Mouse (Mus musculus) kidney, embryonic 16.5 days (tissue): ENCODE results near the gene Nfatc4. TPM values are rescaled to one million over a fixed set of nuclear protein-coding genes. Genes with fewer than 3 reads are reported as not detected.

ENCODE experiments used
- ATAC-seq: fragments of 200-750 bp; cut with Nextera tagmentation; 2 replicates; pipeline ENCODE4 v1.8.0; 2017; ENCODE audit warnings: moderate TSS enrichment; ENCODE audit not compliant: low FRiP score, low TSS enrichment
- H3K27ac ChIP-seq: fragments of 300-500 bp; sonication (generic); 2 replicates; pipeline ENCODE4 v1.5.1; 2014; ENCODE audit warnings: low read length
- H3K27me3 ChIP-seq: fragments of 300-500 bp; sonication (generic); 2 replicates; pipeline ENCODE4 v1.6.1; 2014; ENCODE audit warnings: low read length, control low read depth, mixed read lengths; ENCODE audit not compliant: insufficient read depth
- H3K36me3 ChIP-seq: fragments of 300-500 bp; sonication (generic); 2 replicates; pipeline ENCODE4 v1.6.1; 2014; ENCODE audit warnings: low read length, control low read depth, mixed read lengths; ENCODE audit not compliant: insufficient read depth
- H3K4me1 ChIP-seq: fragments of 300-500 bp; sonication (generic); 2 replicates; pipeline ENCODE4 v1.6.1; 2014; ENCODE audit warnings: low read length, control low read depth, mixed read lengths; ENCODE audit not compliant: insufficient read depth
- H3K4me2 ChIP-seq: fragments of 300-500 bp; sonication (generic); replicated peaks from 2 replicates; pipeline ENCODE4 v1.6.1; 2014; ENCODE audit warnings: low read depth, low read length
- H3K4me3 ChIP-seq: fragments of 300-500 bp; sonication (generic); 2 replicates; pipeline ENCODE4 v1.5.1; 2014; ENCODE audit warnings: mild to moderate bottlenecking, low read length
- H3K9ac ChIP-seq: fragments of 300-500 bp; sonication (generic); replicated peaks from 2 replicates; pipeline ENCODE4 v1.6.1; 2014; ENCODE audit warnings: low read length
- H3K9me3 ChIP-seq: fragments of 300-500 bp; sonication (generic); 2 replicates; pipeline ENCODE4 v1.6.1; 2016; ENCODE audit warnings: low read length, control low read depth
- WGBS: fragments of 180-500 bp; shearing (Covaris S2); extraction: QIAGEN DNeasy Blood & Tissue Kit; methylation state at CpG from one replicate; pipeline ENCODE4 v1.1.7; 2014; 5-methylcytosine and 5-hydroxymethylcytosine counted together
- polyA plus RNA-seq: library from polyadenylated mRNA; unstranded; fragments of >200 nt; fragmentation: Nextera tagmentation; extraction: Ambion mirVana; gene quantifications from 2 replicates; pipeline ENCODE4 v1.2.1, GENCODE M21; 2015

The Nfatc4 gene
- polyA plus RNA-seq, 1 experiment from 2014 or later = 38.7 TPM

DNA sequence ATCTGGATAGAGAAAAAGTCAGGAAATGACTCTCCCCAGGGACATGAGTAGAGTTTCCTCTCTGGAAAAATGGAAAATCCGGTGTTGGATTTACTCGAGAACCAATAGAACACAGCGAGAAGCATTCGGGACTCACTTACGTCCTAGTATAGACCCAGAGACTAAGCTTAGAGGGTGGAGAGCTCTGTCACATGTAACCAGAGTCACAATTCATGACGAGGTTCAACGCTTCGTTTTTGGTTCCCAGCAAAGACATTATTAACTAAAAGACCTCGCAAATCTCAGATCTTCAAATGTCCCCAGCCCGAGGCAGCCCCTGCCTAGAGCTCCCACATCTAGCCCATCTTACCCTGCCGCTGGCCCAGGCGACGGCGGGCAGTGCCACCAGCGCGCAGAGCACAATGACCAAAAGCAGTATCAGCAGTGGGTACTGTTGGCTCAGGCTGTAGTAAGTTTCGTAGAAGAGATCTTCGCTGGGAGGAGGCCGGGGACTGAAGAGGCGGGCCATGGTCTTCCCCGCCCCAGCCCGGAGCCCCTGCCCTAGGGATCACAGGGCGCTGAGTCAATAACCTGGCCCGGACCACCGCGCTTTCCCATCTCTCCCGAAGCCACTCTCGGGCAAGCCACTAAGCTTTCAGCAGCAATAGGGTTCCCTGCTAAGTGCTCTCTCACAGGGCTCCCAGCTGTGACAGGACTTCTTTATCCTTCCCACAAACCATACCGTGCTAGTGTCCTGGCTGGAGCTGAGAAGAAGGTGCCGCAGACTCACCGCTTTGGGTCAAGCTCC is 39.6 kb upstream of the Nfatc4 start:
- H3K9me3 ChIP-seq = no peaks in the 10 kb centered on the region
- H3K4me2 ChIP-seq = peak overlapping the region; percentile 63
- H3K4me3 ChIP-seq = peak overlapping the region; percentile 51
- H3K9ac ChIP-seq = peak overlapping the region; percentile 62
- peaks cover 23% of the 10 kb centered on the region for H3K4me1 ChIP-seq
- WGBS = 1% methylated on average over 31 of the region's 31 CpGs
- H3K27me3 ChIP-seq = peaks cover 12% of the 10 kb centered on the region
- H3K27ac ChIP-seq = peak overlapping the region; percentile 80
- no peaks in the 10 kb centered on the region for H3K36me3 ChIP-seq
- peak; percentile 69 for ATAC-seq

DNA sequence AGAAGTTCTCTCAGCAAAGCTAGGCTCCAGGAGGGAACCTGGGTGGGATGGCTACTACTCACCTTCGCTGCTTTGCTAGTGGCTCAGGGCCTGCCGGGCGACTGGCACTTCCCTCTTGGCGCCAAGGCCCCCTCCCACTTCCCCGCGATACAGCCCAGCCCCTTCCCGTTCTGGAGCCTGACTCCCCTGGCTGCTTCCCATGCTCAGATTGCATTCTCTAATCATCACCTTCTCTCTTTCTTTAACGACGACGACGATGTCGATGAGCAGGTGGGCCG is 39.0 kb upstream of the Nfatc4 start, which contains the start of gene Adcy4:
Gene Adcy4 (minus strand): TSS at position 138 of the 278 bp plus-strand sequence.
- Histone ChIP-seq H3K4me1 (peaks cover 26% of the 10 kb centered on the region), H3K27ac (peak within 1 kb of the TSS; percentile 80), H3K27me3 (peaks cover 12% of the 10 kb centered on the region), H3K4me3 (peak within 1 kb of the TSS; percentile 51), H3K36me3 (no peaks in the 10 kb centered on the region), H3K9me3 (no peaks in the 10 kb centered on the region), H3K9ac (peak within 1 kb of the TSS; percentile 62), H3K4me2 (peak within 1 kb of the TSS; percentile 63)
- peak; percentile 14; the same call in 1 of the 2 replicates for ATAC-seq
- WGBS = 6% methylated on average over 13 of the region's 13 CpGs

DNA sequence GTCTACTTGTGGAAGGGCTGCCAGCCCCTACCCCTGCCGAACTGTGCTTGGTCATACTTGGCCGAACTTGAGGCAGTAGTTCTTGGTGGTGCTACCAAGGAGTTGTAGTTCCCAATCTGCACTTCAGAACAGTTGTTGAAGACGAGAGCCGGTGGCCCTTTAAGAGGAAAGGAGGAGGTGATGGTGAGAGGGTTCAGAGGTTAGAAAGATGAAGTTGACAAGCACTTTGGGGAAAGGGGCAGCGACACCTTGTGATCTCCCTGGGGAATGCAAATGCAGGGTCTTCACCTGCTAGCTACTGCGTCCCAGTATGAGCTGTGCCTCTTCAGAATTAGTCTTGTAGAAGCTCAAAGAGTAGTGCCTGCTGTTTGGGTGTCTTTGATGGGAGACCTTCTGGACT is 37.7 kb upstream of the Nfatc4 start:
- Histone ChIP-seq H3K27ac (no peak overlapping the region), H3K9me3 (no peaks in the 10 kb centered on the region), H3K4me1 (peaks cover 26% of the 10 kb centered on the region), H3K4me3 (no peak overlapping the region), H3K27me3 (peaks cover 12% of the 10 kb centered on the region), H3K9ac (no peak overlapping the region), H3K4me2 (no peak overlapping the region), H3K36me3 (no peaks in the 10 kb centered on the region)
- ATAC-seq = no peak
- WGBS = 34% methylated on average over 6 of the region's 6 CpGs

DNA sequence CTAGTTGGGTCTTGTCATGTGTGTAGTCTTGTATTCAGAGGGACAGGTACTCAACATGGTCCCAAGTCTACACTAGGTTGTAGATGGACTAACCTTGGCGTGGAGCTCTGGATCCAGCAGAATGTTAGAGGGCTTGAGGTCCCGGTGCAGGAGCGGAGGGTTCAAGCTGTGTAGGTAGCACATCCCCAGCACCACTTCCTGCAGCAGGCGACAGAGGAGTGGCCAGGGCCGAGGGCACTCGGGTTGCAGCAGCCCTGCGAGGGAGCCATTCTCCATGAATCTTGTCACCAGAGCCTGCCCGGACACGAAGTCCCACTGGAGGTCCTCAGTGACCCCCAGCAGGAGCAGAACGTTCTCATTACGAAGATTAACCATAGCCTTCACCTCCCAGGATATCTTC is 35.2 kb upstream of the Nfatc4 start:
- Histone ChIP-seq H3K36me3 (no peaks in the 10 kb centered on the region), H3K27me3 (peaks cover under 1% of the 10 kb centered on the region; the same call in 1 of the 2 replicates), H3K4me3 (peak overlapping the region; percentile 54), H3K4me2 (peak overlapping the region; percentile 88), H3K9ac (no peak overlapping the region), H3K27ac (no peak overlapping the region), H3K4me1 (peaks cover 13% of the 10 kb centered on the region), H3K9me3 (no peaks in the 10 kb centered on the region)
- ATAC-seq = no peak
- 34% methylated on average over 11 of the region's 11 CpGs for WGBS

DNA sequence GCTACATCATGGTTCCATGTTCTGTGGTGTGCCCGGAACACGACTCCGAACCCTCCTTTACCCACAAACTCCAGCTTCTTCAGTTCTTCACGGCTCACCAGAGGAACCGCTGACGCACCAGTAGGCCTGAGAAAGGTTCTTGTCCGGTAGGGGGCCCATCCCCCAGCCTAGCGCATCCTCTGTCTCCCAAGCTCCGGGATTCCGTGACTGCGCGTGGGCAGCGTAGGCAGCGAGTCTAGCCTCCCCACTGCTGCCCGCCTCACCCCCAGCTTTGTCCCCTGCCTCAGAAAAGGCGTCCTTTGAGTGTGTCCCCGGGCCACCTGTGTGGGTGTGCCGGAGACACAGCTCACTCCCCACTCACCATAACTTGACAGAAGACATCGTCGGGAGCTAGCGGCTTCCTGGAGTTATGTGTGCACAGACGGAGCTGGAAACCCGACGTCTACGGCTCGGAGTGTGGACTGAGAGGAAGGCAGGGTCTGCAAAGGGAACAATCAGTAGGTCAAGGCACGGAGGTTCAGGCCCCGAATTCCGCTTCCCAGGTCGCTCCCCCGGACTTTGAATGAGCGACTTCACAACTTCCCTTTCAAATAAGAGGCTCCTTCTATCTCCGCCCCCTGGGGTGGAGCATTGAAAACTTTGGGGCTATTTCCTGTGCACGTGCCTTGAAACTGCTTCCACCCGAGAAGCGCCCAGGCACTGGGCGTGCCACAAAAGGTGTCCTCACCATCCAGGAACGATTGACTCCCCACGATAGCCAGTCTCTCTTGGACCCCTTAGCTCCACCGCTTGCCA is 34.5 kb upstream of the Nfatc4 start, which contains the start of gene Ripk3:
Gene Ripk3 (minus strand): TSS at position 610 of the 795 bp plus-strand sequence.
- ATAC-seq = peak; percentile 16
- peak within 1 kb of the TSS; percentile 54 for H3K4me3 ChIP-seq

DNA sequence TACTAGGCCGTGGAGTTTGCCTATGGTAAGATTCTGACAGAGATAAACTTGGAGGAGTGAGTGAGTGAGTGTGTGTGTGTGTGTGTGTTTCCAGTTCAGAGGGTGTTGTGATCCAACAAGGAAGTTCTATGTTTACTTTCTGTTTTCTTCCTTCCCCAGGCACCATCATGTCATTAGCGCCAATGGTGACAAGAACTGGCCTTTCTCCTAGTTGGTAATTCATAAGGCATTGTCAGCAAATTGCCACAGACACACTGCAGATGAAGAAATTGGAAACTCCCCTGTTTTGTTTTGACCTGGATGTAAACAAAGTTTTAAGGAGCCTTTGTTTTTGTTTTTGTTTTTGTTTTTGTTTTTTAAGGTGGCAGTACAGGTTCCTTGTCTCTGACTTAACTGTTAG is 29.5 kb upstream of the Nfatc4 start:
- H3K4me1 ChIP-seq = peaks cover 2% of the 10 kb centered on the region
- H3K36me3 ChIP-seq = no peaks in the 10 kb centered on the region
- no peak overlapping the region for H3K4me3 ChIP-seq
- H3K4me2 ChIP-seq = no peak overlapping the region
- H3K27ac ChIP-seq = no peak overlapping the region
- H3K9me3 ChIP-seq = no peaks in the 10 kb centered on the region
- ATAC-seq = no peak
- 69% methylated on average over 2 of the region's 2 CpGs for WGBS
- no peak overlapping the region for H3K9ac ChIP-seq
- H3K27me3 ChIP-seq = no peaks in the 10 kb centered on the region

More for the DNA sequence above, 34.5 kb upstream of the Nfatc4 start, which contains the start of gene Ripk3:
- WGBS = 4% methylated on average over 40 of the region's 40 CpGs
- Histone ChIP-seq H3K9me3 (no peaks in the 10 kb centered on the region), H3K36me3 (no peaks in the 10 kb centered on the region), H3K27me3 (no peaks in the 10 kb centered on the region), H3K9ac (peak within 1 kb of the TSS; percentile 64), H3K4me1 (peaks cover 12% of the 10 kb centered on the region), H3K4me2 (peak within 1 kb of the TSS; percentile 88), H3K27ac (no peak within 1 kb of the TSS)

DNA sequence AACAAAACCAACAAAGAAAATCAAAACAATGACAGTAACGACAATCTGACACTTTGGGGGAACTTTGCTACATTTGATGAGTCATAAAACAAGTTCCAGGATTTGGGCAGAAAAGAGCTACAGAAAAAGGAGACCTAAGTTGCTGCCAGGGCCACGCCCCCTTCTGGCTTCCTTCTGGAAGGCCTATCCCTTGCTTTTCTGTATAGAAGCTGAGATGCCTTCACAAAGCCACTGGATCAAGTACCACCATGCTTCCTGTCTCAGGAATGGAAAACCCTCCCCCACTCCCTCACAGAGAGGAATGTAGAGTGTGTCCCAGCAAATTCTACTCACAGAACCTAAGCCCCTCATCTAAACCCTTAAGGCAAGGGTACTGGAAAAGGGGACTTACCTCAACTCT is 29.0 kb upstream of the Nfatc4 start:
- no peak for ATAC-seq
- H3K4me2 ChIP-seq = no peak overlapping the region
- no peak overlapping the region for H3K27ac ChIP-seq
- H3K9ac ChIP-seq = no peak overlapping the region
- 72% methylated on average over 2 of the region's 2 CpGs for WGBS
- H3K4me1 ChIP-seq = no peaks in the 10 kb centered on the region
- no peaks in the 10 kb centered on the region for H3K27me3 ChIP-seq
- H3K36me3 ChIP-seq = no peaks in the 10 kb centered on the region
- no peaks in the 10 kb centered on the region for H3K9me3 ChIP-seq
- H3K4me3 ChIP-seq = no peak overlapping the region

DNA sequence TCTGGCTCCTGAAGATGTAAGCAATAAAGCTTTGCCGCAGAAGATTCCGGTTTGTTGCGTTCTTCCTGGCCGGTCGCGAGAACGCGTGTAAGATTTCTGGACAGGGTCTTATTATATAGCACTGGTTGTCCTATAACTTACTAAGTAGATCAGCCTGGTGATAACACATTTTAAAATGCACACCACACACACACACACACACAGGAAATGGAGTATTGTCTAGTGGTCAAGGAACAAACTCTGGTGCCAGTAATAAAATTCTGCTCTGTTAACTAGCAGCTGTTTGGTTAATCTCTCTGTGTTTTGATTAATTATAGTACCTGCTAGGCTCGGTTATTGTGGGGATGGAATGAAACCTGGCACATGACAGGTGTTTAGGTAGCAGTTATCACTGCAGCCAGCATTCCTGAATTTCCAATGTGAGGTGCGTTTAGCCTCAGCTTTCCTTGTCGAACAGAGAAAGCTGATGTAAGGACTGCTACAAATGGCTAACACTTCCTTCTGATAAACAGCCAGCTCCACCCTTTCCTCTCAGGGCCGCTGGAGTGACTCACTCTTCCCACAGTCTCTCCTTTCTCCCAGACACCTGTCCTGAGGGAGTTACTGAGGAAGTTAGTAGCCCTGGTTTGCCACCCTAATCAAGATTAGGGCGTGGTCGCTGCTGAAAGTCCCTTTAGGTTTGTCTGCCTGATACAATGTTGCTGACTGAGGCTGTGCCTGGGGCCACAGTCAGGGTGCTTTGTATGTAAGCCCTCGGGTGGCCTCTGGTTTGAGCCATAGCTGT is 27.4 kb upstream of the Nfatc4 start:
- no peak for ATAC-seq
- no peaks in the 10 kb centered on the region for H3K9me3 ChIP-seq
- H3K9ac ChIP-seq = no peak overlapping the region
- no peaks in the 10 kb centered on the region for H3K4me1 ChIP-seq
- H3K27ac ChIP-seq = peak overlapping the region; percentile 30; the same call in 1 of the 2 replicates
- no peak overlapping the region for H3K4me2 ChIP-seq
- WGBS = 71% methylated on average over 15 of the region's 15 CpGs
- H3K36me3 ChIP-seq = no peaks in the 10 kb centered on the region
- no peaks in the 10 kb centered on the region for H3K27me3 ChIP-seq
- no peak overlapping the region for H3K4me3 ChIP-seq

DNA sequence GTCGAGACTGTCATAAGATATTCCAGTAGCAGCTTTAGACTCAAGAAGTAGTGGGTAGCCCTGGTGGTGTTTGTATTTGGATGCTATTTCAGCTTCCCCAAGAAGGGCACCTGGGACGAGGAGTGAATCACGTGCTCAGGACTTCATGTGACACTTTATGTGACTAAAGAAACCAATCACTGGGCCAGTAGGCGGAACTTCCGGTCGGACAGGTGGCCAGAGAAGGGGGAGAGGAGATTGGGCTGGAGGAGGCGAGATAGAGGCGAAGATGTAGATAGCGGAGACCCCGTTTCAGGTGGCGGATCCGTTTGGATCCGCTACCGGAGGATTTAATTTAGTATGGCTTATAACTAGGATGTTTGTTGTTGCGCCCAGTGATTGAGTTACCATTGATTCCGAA is 8.1 kb upstream of the Nfatc4 start:
- Histone ChIP-seq H3K9me3 (no peaks in the 10 kb centered on the region), H3K4me3 (peak overlapping the region; percentile 59), H3K36me3 (no peaks in the 10 kb centered on the region), H3K4me1 (peaks cover 9% of the 10 kb centered on the region; the same call in 1 of the 2 replicates), H3K4me2 (peak overlapping the region; percentile 75), H3K27me3 (no peaks in the 10 kb centered on the region), H3K9ac (peak overlapping the region; percentile 68), H3K27ac (peak overlapping the region; percentile 38; the same call in 1 of the 2 replicates)
- peak; percentile 70; the same call in 1 of the 2 replicates for ATAC-seq
- 18% methylated on average over 16 of the region's 16 CpGs for WGBS
